Mouse (Mus musculus) midbrain, embryonic 11.5 days (tissue): Measurements from ENCODE around the gene Akt1s1. TPM values are rescaled to one million over a fixed set of nuclear protein-coding genes. Genes with fewer than 3 reads are reported as not detected.

Experiments used
- ATAC-seq: fragments of 200-750 bp; cut with Nextera tagmentation; 2 replicates; pipeline ENCODE4 v1.8.0; 2017; ENCODE audit warnings: moderate TSS enrichment, moderate library complexity; ENCODE audit not compliant: low FRiP score
- DNase-seq: peaks from one replicate; pipeline ENCODE4 v3.0.0; 2015; ENCODE audit warnings: low spot score; ENCODE audit errors: missing footprints
- H3K27ac ChIP-seq: fragments of 300-500 bp; sonication (generic); 2 replicates; pipeline ENCODE4 v1.5.1; 2014; ENCODE audit warnings: low read depth, low read length
- H3K27me3 ChIP-seq: fragments of 300-500 bp; sonication (generic); 2 replicates; pipeline ENCODE4 v1.6.1; 2014; ENCODE audit warnings: mild to moderate bottlenecking, low read length, moderate library complexity, mixed read lengths; ENCODE audit not compliant: control insufficient read depth, insufficient read depth
- H3K36me3 ChIP-seq: fragments of 300-500 bp; sonication (generic); 2 replicates; pipeline ENCODE4 v1.6.1; 2014; ENCODE audit warnings: mild to moderate bottlenecking, low read length, moderate library complexity, mixed read lengths; ENCODE audit not compliant: control insufficient read depth, insufficient read depth
- H3K4me1 ChIP-seq: fragments of 300-500 bp; sonication (generic); 2 replicates; pipeline ENCODE4 v1.6.1; 2014; ENCODE audit warnings: low read length; ENCODE audit not compliant: control insufficient read depth, insufficient read depth
- H3K4me2 ChIP-seq: fragments of 300-500 bp; sonication (generic); 2 replicates; pipeline ENCODE4 v1.6.1; 2014; ENCODE audit warnings: mild to moderate bottlenecking, moderate library complexity
- H3K4me3 ChIP-seq: fragments of 300-500 bp; sonication (generic); 2 replicates; pipeline ENCODE4 v1.5.1; 2014; ENCODE audit warnings: low read depth, low read length
- H3K9ac ChIP-seq: fragments of 300-500 bp; sonication (generic); 2 replicates; pipeline ENCODE4 v1.6.1; 2014; ENCODE audit warnings: low read length
- H3K9me3 ChIP-seq: fragments of 300-500 bp; sonication (generic); 2 replicates; pipeline ENCODE4 v1.6.1; 2016; ENCODE audit warnings: low read length; ENCODE audit not compliant: control insufficient read depth
- WGBS: fragments of 180-500 bp; shearing (Covaris S2); extraction: QIAGEN DNeasy Blood & Tissue Kit; methylation state at CpG from one replicate; pipeline ENCODE4 v1.1.7; 2014; 5-methylcytosine and 5-hydroxymethylcytosine counted together
- polyA plus RNA-seq: library from polyadenylated mRNA; unstranded; fragments of >200 nt; fragmentation: Nextera tagmentation; extraction: Ambion mirVana; gene quantifications from 2 replicates; pipeline ENCODE4 v1.2.1, GENCODE M21; 2014

Gene Akt1s1
- polyA plus RNA-seq = 31.8 and 34.3 TPM in 2 replicates

DNA sequence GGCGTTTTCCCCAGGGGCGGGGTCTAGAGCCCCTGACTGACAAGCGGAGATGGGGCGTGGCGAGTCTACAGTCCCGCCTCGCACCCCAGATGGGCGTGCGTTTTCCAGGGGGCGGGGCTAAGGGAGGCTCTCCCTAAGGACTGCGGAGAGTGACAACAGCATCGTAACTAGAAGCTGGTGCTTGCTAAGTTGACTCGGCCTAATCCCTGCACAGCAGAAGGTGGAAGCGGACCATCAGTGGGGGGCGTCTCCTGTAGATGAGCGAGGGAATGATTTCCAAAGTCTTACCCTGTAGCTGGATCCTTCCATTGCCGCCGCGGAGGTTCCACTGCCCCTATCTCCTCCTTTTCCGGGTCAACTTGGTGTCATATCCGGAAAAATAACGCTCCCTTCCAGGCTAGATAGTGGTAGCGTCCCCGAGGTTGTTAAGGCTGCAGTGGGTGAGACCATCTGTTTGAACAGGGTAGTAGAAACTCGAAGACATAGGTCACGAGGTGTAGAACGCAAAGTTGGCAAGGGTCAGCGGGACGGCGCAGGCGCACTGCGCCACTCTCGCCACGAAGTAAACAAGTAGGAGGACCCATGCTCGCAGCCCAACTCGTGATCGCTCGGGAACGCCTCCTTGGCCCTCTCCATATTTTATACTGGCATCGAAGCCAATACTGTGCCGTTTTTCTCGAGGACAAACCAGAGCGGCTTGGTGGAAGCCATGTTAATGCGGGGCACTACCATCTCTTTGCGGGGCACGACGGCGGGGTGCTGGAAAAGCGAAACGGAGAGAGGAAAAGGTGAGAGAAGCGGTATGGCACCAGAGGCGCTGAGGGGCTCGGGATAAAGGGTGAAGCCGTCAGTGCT lies at the start of gene Akt1s1, which contains the start of gene Tbc1d17:
Akt1s1 (plus strand) TSS at position 431 of the 855 bp plus-strand sequence.
Tbc1d17 (minus strand) TSS at position 519 of the 855 bp plus-strand sequence.
- no peaks in the 10 kb centered on the region for H3K9me3 ChIP-seq
- peak; percentile 83 for ATAC-seq
- H3K27ac ChIP-seq = peak within 1 kb of the TSS; percentile 95
- peak; percentile 99 for DNase-seq
- peak within 1 kb of the TSS; percentile 83 for H3K4me3 ChIP-seq
- H3K36me3 ChIP-seq = peaks cover 17% of the 10 kb centered on the region
- H3K27me3 ChIP-seq = no peaks in the 10 kb centered on the region
- peak within 1 kb of the TSS; percentile 75 for H3K4me2 ChIP-seq
- H3K4me1 ChIP-seq = peaks cover 19% of the 10 kb centered on the region
- H3K9ac ChIP-seq = peak within 1 kb of the TSS; percentile 89
- WGBS = under 1% methylated on average over 54 of the region's 54 CpGs

DNA sequence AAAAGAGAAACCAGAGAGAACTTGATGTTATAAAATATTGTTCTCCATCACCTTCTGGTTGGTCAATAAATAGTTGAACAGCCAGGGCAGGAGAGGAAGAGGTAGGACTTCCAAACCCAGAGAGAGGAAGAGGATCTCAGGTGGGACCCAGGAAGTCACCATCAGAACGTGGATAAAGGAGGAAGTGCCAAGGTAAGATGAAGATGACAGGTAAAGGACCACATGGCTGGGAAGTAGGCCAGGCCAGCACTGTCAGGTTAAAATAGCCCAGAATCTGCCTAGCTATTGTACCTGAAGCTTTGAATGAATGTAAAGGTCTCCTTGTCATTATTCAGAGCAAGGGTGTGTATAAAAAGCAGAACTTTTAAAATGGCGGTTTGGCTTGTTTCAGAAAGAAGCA lies 39.9 kb upstream of the Akt1s1 start:
- Histone ChIP-seq H3K4me2 (no peak overlapping the region), H3K9me3 (no peaks in the 10 kb centered on the region), H3K4me3 (no peak overlapping the region), H3K4me1 (no peaks in the 10 kb centered on the region), H3K9ac (no peak overlapping the region), H3K27me3 (no peaks in the 10 kb centered on the region), H3K36me3 (no peaks in the 10 kb centered on the region), H3K27ac (no peak overlapping the region)
- DNase-seq = no peak
- no peak for ATAC-seq
- WGBS = 80% methylated on average over 2 of the region's 2 CpGs

DNA sequence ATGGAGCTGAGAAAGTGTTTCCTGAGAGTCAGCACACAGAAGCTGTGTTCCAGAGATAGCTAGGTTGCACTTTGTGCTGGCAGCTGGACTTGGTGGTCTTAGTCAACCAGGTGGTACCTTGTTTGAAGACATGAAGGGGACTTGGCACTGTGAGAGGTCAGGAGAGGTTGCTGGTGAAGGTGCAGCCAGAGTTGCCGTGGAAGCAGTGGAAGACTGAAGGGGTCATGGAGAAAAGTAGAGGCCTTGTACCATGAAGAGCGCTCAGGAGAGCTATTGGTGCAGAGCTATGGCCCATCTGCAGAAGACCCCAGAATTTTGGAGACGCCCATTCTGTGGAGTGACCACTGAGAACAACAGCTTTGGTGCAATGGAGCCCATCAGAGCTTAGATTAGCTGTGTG lies 39.3 kb upstream of the Akt1s1 start:
- ATAC-seq (no peak), DNase-seq (no peak)
- no peak overlapping the region for H3K27ac ChIP-seq
- H3K4me3 ChIP-seq = no peak overlapping the region
- no peak overlapping the region for H3K9ac ChIP-seq
- H3K9me3 ChIP-seq = no peaks in the 10 kb centered on the region
- H3K4me1 ChIP-seq = peaks cover under 1% of the 10 kb centered on the region; the same call in 1 of the 2 replicates
- no peaks in the 10 kb centered on the region for H3K27me3 ChIP-seq
- no peak overlapping the region for H3K4me2 ChIP-seq
- H3K36me3 ChIP-seq = no peaks in the 10 kb centered on the region
- 88% methylated on average over 3 of the region's 3 CpGs for WGBS

DNA sequence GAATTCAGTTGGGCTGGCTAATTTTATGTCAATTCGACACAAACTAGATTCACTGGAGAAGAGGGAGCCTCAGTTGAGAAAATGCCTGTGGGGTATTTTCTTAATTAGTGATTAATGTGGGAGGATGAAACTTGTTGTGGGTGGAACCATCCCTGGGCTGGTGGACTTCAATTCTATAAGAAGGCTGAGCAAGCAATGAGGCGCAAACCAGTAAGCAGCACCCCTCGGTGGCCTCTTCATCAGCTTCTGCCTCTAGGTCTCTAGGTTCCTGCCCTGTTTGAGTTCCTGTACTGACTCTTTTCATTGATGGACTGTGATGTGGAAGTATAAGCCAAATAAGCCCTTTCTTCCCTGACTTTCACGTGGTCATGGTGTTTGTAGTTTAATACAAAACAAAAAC lies 38.4 kb upstream of the Akt1s1 start:
- no peak for DNase-seq
- ATAC-seq = no peak
- WGBS = 82% methylated on average over 4 of the region's 4 CpGs
- peaks cover 9% of the 10 kb centered on the region for H3K4me1 ChIP-seq
- no peaks in the 10 kb centered on the region for H3K36me3 ChIP-seq
- no peaks in the 10 kb centered on the region for H3K27me3 ChIP-seq
- H3K4me2 ChIP-seq = no peak overlapping the region
- H3K9me3 ChIP-seq = no peaks in the 10 kb centered on the region
- H3K4me3 ChIP-seq = no peak overlapping the region
- no peak overlapping the region for H3K9ac ChIP-seq
- no peak overlapping the region for H3K27ac ChIP-seq

DNA sequence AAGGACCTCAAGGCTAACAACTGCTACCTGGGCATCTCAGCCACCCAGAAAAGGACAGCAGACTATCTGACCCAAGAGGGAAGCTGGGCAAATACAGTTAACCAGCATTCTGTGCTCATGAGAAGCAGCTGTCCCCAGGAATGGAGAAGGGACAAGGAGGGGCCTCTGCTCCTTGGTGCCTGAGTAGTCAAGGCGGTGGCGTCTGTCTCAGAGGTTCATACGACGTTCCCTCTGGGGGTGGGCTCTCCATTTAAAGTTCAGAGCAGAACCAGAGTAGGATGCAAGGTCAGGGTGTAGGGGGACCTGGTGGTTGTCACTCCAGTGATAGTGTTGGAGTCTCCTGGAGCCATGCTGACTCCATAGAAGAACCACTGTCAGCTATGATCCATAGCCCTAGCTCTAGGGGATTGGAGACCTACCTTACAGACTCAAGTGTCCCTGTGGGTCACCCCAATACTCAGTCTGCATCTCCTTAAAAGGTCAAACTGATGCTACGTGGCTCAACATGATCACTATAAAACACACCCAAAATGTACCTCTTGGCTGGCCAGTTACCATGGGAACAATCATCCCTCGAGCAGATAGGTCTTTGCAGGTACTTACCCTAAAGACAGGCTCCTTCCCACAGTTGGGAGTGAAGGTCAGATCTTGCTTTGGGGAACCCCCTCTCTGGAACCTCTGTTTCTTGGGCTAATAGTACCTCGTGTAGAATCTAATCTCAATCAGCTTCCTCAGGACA lies 37.8 kb upstream of the Akt1s1 start:
- Histone ChIP-seq H3K4me1 (peaks cover 9% of the 10 kb centered on the region), H3K27ac (no peak overlapping the region), H3K4me3 (no peak overlapping the region), H3K9me3 (no peaks in the 10 kb centered on the region), H3K9ac (no peak overlapping the region), H3K4me2 (no peak overlapping the region), H3K36me3 (no peaks in the 10 kb centered on the region), H3K27me3 (no peaks in the 10 kb centered on the region)
- ATAC-seq (no peak), DNase-seq (no peak)
- 76% methylated on average over 7 of the region's 7 CpGs for WGBS

DNA sequence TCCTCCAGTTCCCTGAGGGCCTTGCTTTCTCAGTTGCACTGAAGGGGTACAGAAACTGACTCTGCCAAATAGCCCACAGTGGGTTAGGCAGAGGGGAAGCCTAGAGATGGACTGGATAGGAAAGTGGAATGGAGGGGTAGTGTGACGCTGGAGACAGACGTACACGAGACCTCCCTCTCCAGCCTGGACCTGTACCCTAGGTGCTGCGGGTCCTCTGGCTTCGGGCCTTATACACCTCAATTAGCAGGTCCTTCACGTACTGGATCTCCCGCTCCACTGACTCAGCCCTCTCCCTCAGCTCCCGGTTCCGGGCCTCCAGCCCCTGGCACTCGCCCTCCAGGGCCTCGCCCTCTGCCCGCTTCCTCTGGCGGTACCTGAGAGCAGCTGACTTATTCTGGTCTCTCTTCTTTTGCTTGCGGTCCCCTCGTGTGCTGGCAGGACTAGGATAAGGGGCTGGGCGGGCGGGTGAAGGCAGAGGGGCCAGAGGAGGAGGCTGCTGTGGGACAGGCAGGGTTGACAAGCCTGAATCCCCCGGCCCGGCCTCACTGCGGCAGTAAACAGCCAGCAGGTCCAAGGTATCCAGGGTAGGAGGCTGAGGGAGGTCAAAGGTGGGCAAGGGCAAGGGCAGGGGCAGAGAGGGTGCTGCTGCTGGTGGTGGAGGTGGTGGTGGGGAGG lies 36.0 kb upstream of the Akt1s1 start:
- peaks cover 16% of the 10 kb centered on the region for H3K4me1 ChIP-seq
- no peak overlapping the region for H3K4me3 ChIP-seq
- H3K27me3 ChIP-seq = no peaks in the 10 kb centered on the region
- H3K9me3 ChIP-seq = no peaks in the 10 kb centered on the region
- H3K4me2 ChIP-seq = no peak overlapping the region
- H3K36me3 ChIP-seq = no peaks in the 10 kb centered on the region
- H3K9ac ChIP-seq = no peak overlapping the region
- H3K27ac ChIP-seq = no peak overlapping the region
- DNase-seq (no peak), ATAC-seq (no peak)
- WGBS = 90% methylated on average over 20 of the region's 20 CpGs

DNA sequence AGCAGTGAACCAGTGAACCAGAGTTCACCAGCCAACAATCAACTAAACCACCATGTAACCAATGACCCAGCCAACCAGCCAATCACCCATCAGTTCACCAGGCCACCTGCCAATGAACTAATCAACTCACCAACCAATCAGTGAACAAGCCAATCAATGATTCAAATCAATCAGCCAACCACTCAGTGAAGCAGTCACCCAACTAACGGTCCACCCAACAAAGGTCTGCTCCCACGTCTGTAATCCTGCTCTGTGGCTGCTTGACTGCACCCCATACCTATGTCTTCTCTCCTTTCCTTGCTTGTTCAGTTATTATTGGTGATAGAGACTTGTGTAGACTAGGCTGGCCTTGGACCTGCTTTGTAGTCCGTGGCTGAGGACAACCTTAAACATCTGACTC lies 34.8 kb upstream of the Akt1s1 start:
- no peaks in the 10 kb centered on the region for H3K9me3 ChIP-seq
- no peak overlapping the region for H3K9ac ChIP-seq
- 91% methylated on average over 3 of the region's 3 CpGs for WGBS
- no peak overlapping the region for H3K4me2 ChIP-seq
- ATAC-seq = no peak
- no peak for DNase-seq
- no peak overlapping the region for H3K4me3 ChIP-seq
- no peaks in the 10 kb centered on the region for H3K27me3 ChIP-seq
- no peak overlapping the region for H3K27ac ChIP-seq
- H3K36me3 ChIP-seq = no peaks in the 10 kb centered on the region
- peaks cover 28% of the 10 kb centered on the region for H3K4me1 ChIP-seq

DNA sequence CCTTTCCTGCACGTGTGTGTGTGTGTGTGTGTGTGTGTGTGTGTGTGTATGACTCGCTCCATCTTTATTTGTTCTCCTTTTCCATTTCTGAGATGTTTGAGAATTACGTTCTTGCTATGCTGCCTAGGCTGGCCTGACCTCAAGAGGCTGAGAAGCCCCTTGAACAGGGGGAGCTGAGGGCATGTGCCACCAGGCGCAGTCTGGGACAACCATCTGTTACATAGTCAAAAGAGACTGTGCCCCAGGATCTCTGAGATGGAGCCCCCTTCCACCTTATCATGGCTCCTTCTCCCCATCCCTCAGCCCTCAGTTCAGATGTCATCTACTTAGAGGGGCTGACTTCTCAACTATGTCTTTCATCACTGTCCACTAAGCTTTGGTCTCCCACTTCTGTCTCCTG lies 34.4 kb upstream of the Akt1s1 start:
- no peak for ATAC-seq
- H3K4me2 ChIP-seq = no peak overlapping the region
- no peak overlapping the region for H3K27ac ChIP-seq
- no peak for DNase-seq
- H3K27me3 ChIP-seq = no peaks in the 10 kb centered on the region
- peak overlapping the region; percentile 52; the same call in 1 of the 2 replicates for H3K9ac ChIP-seq
- no peaks in the 10 kb centered on the region for H3K9me3 ChIP-seq
- no peaks in the 10 kb centered on the region for H3K36me3 ChIP-seq
- no peak overlapping the region for H3K4me3 ChIP-seq
- peaks cover 30% of the 10 kb centered on the region for H3K4me1 ChIP-seq
- 93% methylated on average over 4 of the region's 4 CpGs for WGBS
